In genomic region chr2:38688791-38689520, GRCm38 (mm10) we compare ENCODE assay signal across 8 mouse cellular contexts. TPM values are rescaled to one million over a fixed set of nuclear protein-coding genes. Genes with fewer than 3 reads are reported as not detected.
DNase-seq lines count a peak whose midpoint lies in the region; ATAC-seq and TF ChIP-seq lines count a peak whose summit lies in the region.

No protein-coding gene starts in this region.

- DNase-seq in kidney, adult 18-20 months: peak; percentile 17
- DNase-seq in kidney, postnatal 14 days: no peak
- peak; percentile 67 for DNase-seq in brain, adult 2 months (ENCODE audit: low read depth, low spot score)
- DNase-seq in liver, embryonic 14.5 days (ENCODE audit: low read depth in 3 of 3, low spot score in 3 of 3): no peak
- DNase-seq in retina, postnatal 7 days (ENCODE audit: low read depth, low spot score): peak; percentile 46
- no peak for DNase-seq in spleen, adult 18-20 months

- no peaks in the 10 kb centered on the region for H3K9me3 ChIP-seq in forebrain, embryonic 12.5 days
- H3K9me3 ChIP-seq in intestine, embryonic 16.5 days (ENCODE audit: control insufficient read depth, low read length): no peaks in the 10 kb centered on the region
- H3K9me3 ChIP-seq in liver, embryonic 14.5 days (ENCODE audit: control insufficient read depth, low read length): no peaks in the 10 kb centered on the region

- peak overlapping the region; percentile 56 for H3K9ac ChIP-seq in forebrain, embryonic 12.5 days
- H3K9ac ChIP-seq in intestine, embryonic 16.5 days (ENCODE audit: low read depth, low read length): peak overlapping the region; percentile 21; the same call in 1 of the 2 replicates
- no peak overlapping the region for H3K9ac ChIP-seq in liver, embryonic 14.5 days (replicated peaks)

- no peaks in the 10 kb centered on the region for H3K36me3 ChIP-seq in forebrain, embryonic 12.5 days (replicated peaks)
- H3K36me3 ChIP-seq in intestine, embryonic 16.5 days (ENCODE audit: control insufficient read depth, insufficient read depth, low read length): no peaks in the 10 kb centered on the region
- H3K36me3 ChIP-seq in liver, embryonic 14.5 days (replicated peaks; ENCODE audit: control insufficient read depth, insufficient read depth, low read depth): no peaks in the 10 kb centered on the region

- TF ChIP-seq CTCF in liver, embryonic 14.5 days (IDR thresholded peaks at IDR 0.05; ENCODE audit: low read depth): peak; percentile 76

- H3K27me3 ChIP-seq in forebrain, embryonic 12.5 days: peaks cover 66% of the 10 kb centered on the region
- H3K27me3 ChIP-seq in intestine, embryonic 16.5 days (replicated peaks; ENCODE audit: control insufficient read depth, insufficient read depth, low read length): 0 out of 2 replicates have a peak, but pooled peaks cover 3% of the 10 kb centered on the region
- H3K27me3 ChIP-seq in liver, embryonic 14.5 days (ENCODE audit: control insufficient read depth, insufficient read depth, low read length): no peaks in the 10 kb centered on the region; the same call in 1 of the 2 replicates

- peak; percentile 87 for ATAC-seq in forebrain, embryonic 12.5 days (ENCODE audit: low FRiP score)
- ATAC-seq in intestine, embryonic 16.5 days: peak; percentile 63
- ATAC-seq in liver, embryonic 14.5 days (ENCODE audit: insufficient read depth): no peak

- H3K27ac ChIP-seq in forebrain, embryonic 12.5 days: peak overlapping the region; percentile 56
- no peak overlapping the region for H3K27ac ChIP-seq in intestine, embryonic 16.5 days (ENCODE audit: low read length)
- H3K27ac ChIP-seq in liver, embryonic 14.5 days: no peak overlapping the region

- peak overlapping the region; percentile 58 for H3K4me2 ChIP-seq in forebrain, embryonic 12.5 days
- peak overlapping the region; percentile 53 for H3K4me2 ChIP-seq in intestine, embryonic 16.5 days (ENCODE audit: low read depth, low read length)
- H3K4me2 ChIP-seq in liver, embryonic 14.5 days (ENCODE audit: low read depth): peak overlapping the region; percentile 52

- TF ChIP-seq EP300 in liver, embryonic 14.5 days (IDR thresholded peaks at IDR 0.05; ENCODE audit: low read depth): no peak

- H3K4me1 ChIP-seq in forebrain, embryonic 12.5 days: peaks cover 35% of the 10 kb centered on the region
- H3K4me1 ChIP-seq in intestine, embryonic 16.5 days (ENCODE audit: control insufficient read depth, insufficient read depth, low read length): no peaks in the 10 kb centered on the region
- H3K4me1 ChIP-seq in liver, embryonic 14.5 days (replicated peaks; ENCODE audit: control insufficient read depth in 2 of 2, insufficient read depth in 2 of 2, low read length in 1 of 2): 0 out of 4 replicates have a peak, but pooled peaks cover 0 to 2% of the 10 kb centered on the region in 2 experiments

- H3K4me3 ChIP-seq in forebrain, embryonic 12.5 days (replicated peaks): peak overlapping the region; percentile 33
- H3K4me3 ChIP-seq in intestine, embryonic 16.5 days (ENCODE audit: low read length): peak overlapping the region; percentile 25
- H3K4me3 ChIP-seq in liver, embryonic 14.5 days (ENCODE audit: insufficient read depth in 1 of 2, low read depth in 2 of 2, low read length in 2 of 2): no peak overlapping the region

- WGBS in forebrain, embryonic 12.5 days: 3% methylated on average over 29 of the region's 29 CpGs
- 5% methylated on average over 29 of the region's 29 CpGs for WGBS in intestine, embryonic 16.5 days
- 4% methylated on average over 29 of the region's 29 CpGs for WGBS in liver, embryonic 14.5 days (ENCODE audit: insufficient replicate concordance)

RNA-seq across cellular contexts. Expression of gene Nr5a1, which starts 25.4 kb away (rescaled TPM):
- polyA plus RNA-seq in forebrain, embryonic 12.5 days (2016; fragmentation: Nextera tagmentation; extraction: Ambion mirVana): 1.1 TPM in 2 replicates
- polyA plus RNA-seq in intestine, embryonic 16.5 days (2015; fragmentation: Nextera tagmentation; extraction: Ambion mirVana): 0.11 and 1.3 TPM in 2 replicates
- polyA plus RNA-seq in liver, embryonic 14.5 days (2012; rRNA removed): not detected in 2 replicates
- not detected in 2 replicates for polyA plus RNA-seq in liver, embryonic 14.5 days (2014; fragmentation: Nextera tagmentation; extraction: Ambion mirVana)

RNA-seq across cellular contexts. Expression of gene Psmb7, which starts 45.1 kb away (rescaled TPM):
- polyA plus RNA-seq in forebrain, embryonic 12.5 days (2016; fragmentation: Nextera tagmentation; extraction: Ambion mirVana): 294 and 303 TPM in 2 replicates
- 214 and 234 TPM in 2 replicates for polyA plus RNA-seq in intestine, embryonic 16.5 days (2015; fragmentation: Nextera tagmentation; extraction: Ambion mirVana)
- 116 and 152 TPM in 2 replicates for polyA plus RNA-seq in liver, embryonic 14.5 days (2012; rRNA removed)
- 179 and 181 TPM in 2 replicates for polyA plus RNA-seq in liver, embryonic 14.5 days (2014; fragmentation: Nextera tagmentation; extraction: Ambion mirVana)

Comparison
In these comparisons a context has a peak if more than half of its experiments do, and no peak if none do; other contexts are left out.
1. DNase-seq: peak in kidney, adult 18-20 months (single experiment), brain, adult 2 months (single experiment) and retina, postnatal 7 days (single experiment); none in kidney, postnatal 14 days (single experiment), liver, embryonic 14.5 days (0 of 3) and spleen, adult 18-20 months (0 of 2).
2. H3K4me3 ChIP-seq: peak in forebrain, embryonic 12.5 days (single experiment) and intestine, embryonic 16.5 days (single experiment); none in liver, embryonic 14.5 days (0 of 2).
3. Peak in every context shown above with its lines, with median percentiles within 50 percentile points of each other: H3K4me2 ChIP-seq.